Mouse (Mus musculus) MEL (cell line): ENCODE results near the gene 1110051M20Rik. TPM values are rescaled to one million over a fixed set of nuclear protein-coding genes. Genes with fewer than 3 reads are reported as not detected.

Experiments
- DNase-seq: peaks from one replicate; pipeline ENCODE4 v3.0.0; 2011; ENCODE audit warnings: low read depth, low spot score
- H3K27ac ChIP-seq: 2 replicates; pipeline ENCODE4 v1.5.1; 2012; ENCODE audit warnings: low read depth, mild to moderate bottlenecking, control low read depth, low read length, moderate library complexity; ENCODE audit not compliant: control insufficient read depth
- H3K27me3 ChIP-seq, 2 experiments: fragments of 150-350 bp in 1 of 2; sonication (generic) in 1 of 2; 2 replicates each; pipeline ENCODE4 v1.6.1; 2012; ENCODE audit warnings: low read length in 2 of 2, mild to moderate bottlenecking in 2 of 2, improper control_type of control experiment in 1 of 2, moderate library complexity in 1 of 2; ENCODE audit not compliant: insufficient read depth in 2 of 2, control insufficient read depth in 1 of 2
- H3K36me3 ChIP-seq, 2 experiments: 2 replicates each; pipeline ENCODE4 v1.6.1; 2012 to 2014; ENCODE audit warnings: low read length in 2 of 2, improper control_type of control experiment in 1 of 2, inconsistent platforms in 1 of 2, mild to moderate bottlenecking in 1 of 2; ENCODE audit not compliant: insufficient read depth in 2 of 2, control insufficient read depth in 1 of 2
- H3K4me1 ChIP-seq, 2 experiments: fragments of 150-350 bp in 1 of 2; sonication (generic) in 1 of 2; 2 replicates each; pipeline ENCODE4 v1.6.1; 2012; ENCODE audit warnings: low read length in 2 of 2, improper control_type of control experiment in 1 of 2, mild to moderate bottlenecking in 1 of 2; ENCODE audit not compliant: insufficient read depth in 2 of 2, control insufficient read depth in 1 of 2
- H3K4me3 ChIP-seq, 2 experiments: fragments of 150-350 bp in 1 of 2; sonication (generic) in 1 of 2; 2 replicates each; pipeline ENCODE4 v1.5.1; 2012; ENCODE audit warnings: low read depth in 2 of 2, low read length in 2 of 2, mild to moderate bottlenecking in 2 of 2, moderate library complexity in 2 of 2, control low read depth in 1 of 2, improper control_type of control experiment in 1 of 2; ENCODE audit not compliant: control insufficient read depth in 1 of 2, insufficient read depth in 1 of 2
- H3K79me2 ChIP-seq: 2 replicates; pipeline ENCODE4 v1.6.1; 2012; ENCODE audit warnings: mild to moderate bottlenecking, low read length, moderate library complexity; ENCODE audit not compliant: control insufficient read depth, poor library complexity, insufficient read depth
- H3K9ac ChIP-seq: 2 replicates; pipeline ENCODE4 v1.6.1; 2012; ENCODE audit warnings: low read depth, mild to moderate bottlenecking, control low read depth, low read length, moderate library complexity; ENCODE audit not compliant: control insufficient read depth, poor library complexity, severe bottlenecking
- H3K9me3 ChIP-seq: fragments of 150-350 bp; sonication (generic); replicated peaks from 2 replicates; pipeline ENCODE4 v1.6.1; 2012; ENCODE audit warnings: mild to moderate bottlenecking, low read length, improper control_type of control experiment, moderate library complexity; ENCODE audit not compliant: insufficient read depth
- EP300 ChIP-seq, 2 experiments: IDR thresholded peaks; 2 replicates each; pipeline ENCODE4 v1.6.1; 2011; ENCODE audit warnings: improper control_type of control experiment in 2 of 2, low read length in 2 of 2, low read depth in 1 of 2, mild to moderate bottlenecking in 1 of 2
- ETS1 ChIP-seq: IDR thresholded peaks from 2 replicates; pipeline ENCODE4 v1.6.1; 2012; ENCODE audit warnings: low read depth, mild to moderate bottlenecking, inconsistent platforms, low read length, improper control_type of control experiment, moderate library complexity
- HCFC1 ChIP-seq: IDR thresholded peaks from 2 replicates; pipeline ENCODE4 v1.6.1; 2012; ENCODE audit warnings: low read depth, mild to moderate bottlenecking, inconsistent platforms, low read length, improper control_type of control experiment, moderate library complexity
- MAX ChIP-seq: IDR thresholded peaks from 2 replicates; pipeline ENCODE4 v1.6.1; 2011; ENCODE audit warnings: low read length, improper control_type of control experiment
- MYB ChIP-seq: IDR thresholded peaks from 2 replicates; pipeline ENCODE4 v1.6.1; 2011; ENCODE audit warnings: mild to moderate bottlenecking, low read depth, low read length, improper control_type of control experiment
- MYC ChIP-seq: IDR thresholded peaks from 2 replicates; pipeline ENCODE4 v1.6.1; 2011; ENCODE audit warnings: low read depth, mild to moderate bottlenecking, low read length, improper control_type of control experiment, moderate library complexity
- POLR2A ChIP-seq, 2 experiments: IDR thresholded peaks; 2 replicates each; pipeline ENCODE4 v1.6.1; 2011 to 2012; ENCODE audit warnings: low read length in 2 of 2, mild to moderate bottlenecking in 2 of 2, control low read depth in 1 of 2, improper control_type of control experiment in 1 of 2, low read depth in 1 of 2, moderate library complexity in 1 of 2; ENCODE audit not compliant: control insufficient read depth in 1 of 2, insufficient read depth in 1 of 2, poor library complexity in 1 of 2
- POLR2AphosphoS5 ChIP-seq: IDR thresholded peaks from 2 replicates; pipeline ENCODE4 v1.6.1; 2012; ENCODE audit warnings: low read depth, borderline replicate concordance, mild to moderate bottlenecking, inconsistent platforms, low read length, moderate library complexity, mixed read lengths
- RCOR1 ChIP-seq: IDR thresholded peaks from 2 replicates; pipeline ENCODE4 v1.6.1; 2012; ENCODE audit warnings: low read depth, mild to moderate bottlenecking, inconsistent platforms, low read length, improper control_type of control experiment
- TBP ChIP-seq: IDR thresholded peaks from 2 replicates; pipeline ENCODE4 v1.8.0; 2011; ENCODE audit warnings: low read depth, low read length, improper control_type of control experiment
- USF2 ChIP-seq, 2 experiments: IDR thresholded peaks; 2 replicates each; pipeline ENCODE4 v1.6.1; 2011 to 2012; ENCODE audit warnings: improper control_type of control experiment in 2 of 2, low read length in 2 of 2, borderline replicate concordance in 1 of 2, inconsistent platforms in 1 of 2, low read depth in 1 of 2, mild to moderate bottlenecking in 1 of 2; ENCODE audit not compliant: insufficient read depth in 1 of 2
- ZC3H11A ChIP-seq: IDR thresholded peaks from 2 replicates; pipeline ENCODE4 v1.6.1; 2012; ENCODE audit warnings: low read depth, mild to moderate bottlenecking, inconsistent platforms, low read length, improper control_type of control experiment
- ZKSCAN1 ChIP-seq: IDR thresholded peaks from 2 replicates; pipeline ENCODE4 v1.6.1; 2012; ENCODE audit warnings: low read depth, mild to moderate bottlenecking, inconsistent platforms, low read length, improper control_type of control experiment, moderate library complexity
- ZNF384 ChIP-seq: IDR thresholded peaks from 2 replicates; pipeline ENCODE4 v1.6.1; 2012; ENCODE audit warnings: low read depth, mild to moderate bottlenecking, inconsistent platforms, low read length, improper control_type of control experiment
- polyA plus RNA-seq, 2 experiments: library from polyadenylated mRNA; stranded (reverse) in 1 of 2; unstranded in 1 of 2; fragments of >175 nt in 1 of 2; fragments of >200 nt in 1 of 2; gene quantifications; 2 replicates each; pipeline versions ENCODE4 v1.2.1 to v1.2.4; 2012; ENCODE audit warnings: low replicate concordance in 2 of 2, low read depth in 1 of 2; ENCODE audit not compliant: insufficient read length in 2 of 2, insufficient read depth in 1 of 2, missing spikeins in 1 of 2
- total RNA-seq: library from RNA; depleted of rRNA; stranded (reverse); fragments of 300-350 nt; gene quantifications from 2 replicates; pipeline ENCODE4 v1.2.3, GENCODE M21; 2012

1110051M20Rik gene
- total and polyA plus RNA-seq, 3 experiments: 23.0 to 23.3 TPM; not detected in 1

GRCm38 (mm10) chr2:91351841-91352240 lies 92.7 kb downstream of the 1110051M20Rik start:
- H3K36me3 ChIP-seq: peaks cover 0 to 26% of the 10 kb centered on the region in 2 experiments; a peak in 2 of 4 replicates
- no peaks in the 10 kb centered on the region for H3K79me2 ChIP-seq
- H3K4me3 ChIP-seq: no peak overlapping the region
- H3K27ac ChIP-seq: no peak overlapping the region
- no peaks in the 10 kb centered on the region for H3K27me3 ChIP-seq
- no peaks in the 10 kb centered on the region for H3K9me3 ChIP-seq
- H3K9ac ChIP-seq: no peak overlapping the region
- H3K4me1 ChIP-seq: peaks cover 7 to 15% of the 10 kb centered on the region in 2 experiments
- no peak for DNase-seq
- TF ChIP-seq MYB: no peak
- TF ChIP-seq RCOR1: no peak
- TF ChIP-seq TBP: no peak
- TF ChIP-seq POLR2AphosphoS5: no peak
- TF ChIP-seq ZKSCAN1: no peak
- TF ChIP-seq HCFC1: no peak
- no peak for TF ChIP-seq ZC3H11A
- no peak for TF ChIP-seq EP300 (IDR thresholded peaks at IDR 0.05; ENCODE audit: low read depth in 1 of 2, low read length in 2 of 2)
- no peak for TF ChIP-seq MYC

- TF ChIP-seq RCOR1 (no peak), ETS1 (no peak), POLR2A (IDR thresholded peaks at IDR 0.05; ENCODE audit: control insufficient read depth in 1 of 2, insufficient read depth in 1 of 2, low read depth in 1 of 2, low read length in 2 of 2, poor library complexity in 1 of 2) (no peak), USF2 (IDR thresholded peaks at IDR 0.05; ENCODE audit: borderline replicate concordance in 1 of 2, insufficient read depth in 1 of 2, low read depth in 1 of 2, low read length in 2 of 2) (no peak), ZNF384 (no peak), ZKSCAN1 (no peak)
- TF ChIP-seq, all 39 proteins: peak for 0
- Histone ChIP-seq H3K36me3 (peaks cover 0 to 37% of the 10 kb centered on the region in 2 experiments; a peak in 2 of 4 replicates), H3K9ac (no peak overlapping the region), H3K4me3 (no peak overlapping the region), H3K27ac (no peak overlapping the region), H3K27me3 (no peaks in the 10 kb centered on the region), H3K4me1 (peaks cover 16 to 24% of the 10 kb centered on the region in 2 experiments), H3K79me2 (no peaks in the 10 kb centered on the region), H3K9me3 (no peaks in the 10 kb centered on the region)
- no peak for DNase-seq
Measured at GRCm38 (mm10) chr2:91349974-91350457, 94.5 kb downstream of the 1110051M20Rik start.

GRCm38 (mm10) chr2:91348936-91349335 lies 95.6 kb downstream of the 1110051M20Rik start:
- H3K27ac ChIP-seq: no peak overlapping the region
- peaks cover 19 to 20% of the 10 kb centered on the region in 2 experiments for H3K4me1 ChIP-seq
- no peaks in the 10 kb centered on the region for H3K27me3 ChIP-seq
- H3K79me2 ChIP-seq: no peaks in the 10 kb centered on the region
- peaks cover 0 to 35% of the 10 kb centered on the region in 2 experiments; a peak in 2 of 4 replicates for H3K36me3 ChIP-seq
- no peaks in the 10 kb centered on the region for H3K9me3 ChIP-seq
- no peak overlapping the region for H3K9ac ChIP-seq
- TF ChIP-seq MAX (no peak), MYB (no peak)
- no peak overlapping the region for H3K4me3 ChIP-seq
- DNase-seq: no peak
